Mouse (Mus musculus) left cerebral cortex, adult 11 months (tissue): ENCODE measurements around the gene Galntl5.
"Not testable (repeated sequence)": the region's sequence is repeated elsewhere in the genome, so short reads cannot be mapped to it uniquely, and the experiment has no call there.

Source experiments
- DNase-seq: peaks from one replicate; pipeline ENCODE4 v3.0.0; 2022; ENCODE audit warnings: low spot score

The Galntl5 gene

DNA sequence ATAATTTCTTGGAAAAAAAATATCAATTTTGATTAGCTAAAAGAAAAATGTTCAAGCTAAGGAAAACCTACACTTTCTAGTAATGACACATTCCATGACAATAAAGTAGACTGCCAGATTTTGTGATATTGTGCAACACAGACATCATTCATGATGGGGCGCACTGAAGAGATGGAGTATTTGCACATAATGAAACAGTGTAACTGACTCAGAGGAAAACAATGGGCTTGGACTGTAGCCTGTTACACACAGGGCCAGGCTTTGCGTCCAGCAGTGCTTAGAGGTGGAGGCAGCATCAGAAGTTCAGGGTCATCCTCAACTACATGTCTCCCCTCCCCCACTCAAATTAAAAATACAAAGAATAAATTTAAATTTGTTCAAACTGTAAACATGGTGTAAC is 9.3 kb downstream of the Galntl5 start:
- DNase-seq, result no peak

- DNase-seq, result no peak
These were observed 30.6 kb downstream of the Galntl5 start for GRCm38 (mm10) chr5:25211872-25212271.

GRCm38 (mm10) chr5:25213216-25213615 is 32.0 kb downstream of the Galntl5 start:
- not testable (repeated sequence) for DNase-seq

DNA sequence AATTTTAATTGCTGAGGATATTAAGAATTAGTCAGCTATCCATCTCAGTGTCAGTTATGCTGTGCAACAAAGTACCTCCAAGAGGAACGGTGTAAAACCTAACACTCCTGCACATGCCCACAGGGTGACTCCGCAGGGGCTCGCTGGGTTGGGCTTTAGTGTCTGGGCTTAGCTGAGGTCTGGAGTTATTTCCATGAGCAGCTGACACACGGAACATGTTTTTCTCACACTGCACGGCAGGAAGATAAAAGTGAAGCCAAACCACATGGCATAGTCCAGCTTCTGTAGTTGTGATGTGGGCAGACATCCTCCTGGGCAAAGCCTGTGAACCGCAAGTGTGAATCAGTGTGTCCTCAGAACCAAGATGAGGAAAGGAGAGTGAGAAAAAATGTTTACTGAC is 33.7 kb downstream of the Galntl5 start:
- DNase-seq, result no peak

DNA sequence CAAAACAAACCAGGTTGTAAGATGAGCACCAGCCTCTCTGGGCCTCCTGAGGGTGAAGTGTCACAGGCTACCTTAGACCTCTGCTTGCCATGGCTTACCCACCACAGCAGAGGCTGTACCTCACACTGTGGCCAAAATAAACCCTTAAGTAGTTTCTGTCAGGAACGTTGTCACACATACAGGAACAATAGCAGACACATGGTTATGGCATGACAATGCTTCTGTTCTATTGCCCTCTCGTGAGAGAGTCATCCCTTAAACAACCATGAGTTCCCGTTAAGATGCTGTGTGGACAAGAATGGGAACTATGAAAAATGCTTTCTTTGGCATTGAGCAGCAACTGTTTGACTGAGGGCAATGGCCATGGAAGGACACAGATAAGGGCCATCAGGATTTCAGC is 40.3 kb downstream of the Galntl5 start, which contains the start of gene Galnt11:
Gene Galnt11, plus strand, starts transcription at position 301 of the 400 bp plus-strand sequence.
- DNase-seq, result no peak

- DNase-seq, result peak; percentile 84
These were observed 41.8 kb downstream of the Galntl5 start, which contains the start of gene E130116L18Rik for GRCm38 (mm10) chr5:25222752-25223702. Gene E130116L18Rik, minus strand, starts transcription at chr5:25223153.

- DNase-seq, result not testable (repeated sequence)
These were observed 43.1 kb downstream of the Galntl5 start for GRCm38 (mm10) chr5:25224377-25224776.

- no peak for DNase-seq
These were observed 61.8 kb downstream of the Galntl5 start for GRCm38 (mm10) chr5:25243101-25243500.

GRCm38 (mm10) chr5:25245806-25246472 is 64.7 kb downstream of the Galntl5 start:
- DNase-seq, result no peak

- no peak for DNase-seq
These were observed 65.2 kb downstream of the Galntl5 start for GRCm38 (mm10) chr5:25246473-25246865.

GRCm38 (mm10) chr5:25247036-25247435 is 65.8 kb downstream of the Galntl5 start:
- no peak for DNase-seq

GRCm38 (mm10) chr5:25252423-25252822 is 71.2 kb downstream of the Galntl5 start:
- no peak for DNase-seq

DNA sequence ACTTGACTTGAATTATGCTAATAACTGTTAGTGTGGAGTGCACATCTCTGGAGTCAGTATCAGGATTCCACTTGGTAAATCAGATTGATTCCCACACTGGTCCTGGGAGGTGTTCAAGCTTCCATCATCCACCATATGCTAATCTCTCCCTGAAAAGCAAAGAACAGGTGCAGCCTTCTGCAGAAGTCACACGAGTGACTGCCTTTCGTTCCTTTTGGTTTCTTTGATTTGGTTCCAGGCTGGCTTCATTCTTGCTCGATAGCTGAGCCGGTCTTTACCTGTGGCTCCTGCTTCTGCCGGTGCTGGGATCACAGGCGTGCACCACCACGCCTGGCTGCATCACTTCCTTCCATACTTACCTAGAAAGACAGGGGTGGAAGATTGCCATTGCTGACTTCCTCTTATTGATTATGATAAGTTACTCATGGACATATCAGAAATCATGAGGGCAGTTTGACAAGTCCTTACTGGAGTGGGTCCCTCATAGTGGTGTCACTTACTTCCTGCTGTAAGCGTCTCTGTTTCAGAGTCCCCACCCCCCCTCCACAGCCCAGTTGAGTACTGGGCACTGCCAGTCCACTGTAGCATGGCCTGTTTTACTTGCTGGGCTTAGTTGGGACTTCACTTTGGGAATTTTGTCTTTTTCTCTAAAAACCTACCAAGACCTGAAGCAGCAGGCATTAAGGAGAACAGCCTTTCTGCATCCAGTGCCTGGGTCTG is 71.7 kb downstream of the Galntl5 start:
- DNase-seq, result no peak

- DNase-seq, result no peak
These were observed 73.2 kb downstream of the Galntl5 start for GRCm38 (mm10) chr5:25254491-25254890.

DNA sequence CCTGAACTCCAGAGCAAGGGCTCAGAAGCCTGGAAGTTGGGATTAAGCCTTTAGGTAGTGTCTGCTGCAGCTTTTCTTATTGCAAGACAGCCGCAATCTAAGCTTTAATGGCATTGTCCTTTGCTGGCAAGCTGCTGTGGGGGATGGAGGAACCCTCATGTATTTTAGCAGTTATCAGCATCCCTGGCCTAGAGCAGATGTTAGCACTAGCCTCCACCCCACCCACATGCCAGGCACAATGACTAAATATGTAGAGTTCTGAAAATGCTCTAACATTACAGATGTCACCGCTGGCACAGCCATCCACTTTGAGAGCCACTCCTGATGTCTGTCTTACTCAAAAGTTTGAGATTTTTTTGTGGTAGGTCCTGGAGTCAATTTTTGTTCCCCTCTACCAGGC is 75.4 kb downstream of the Galntl5 start:
- DNase-seq, result peak; percentile 57

DNA sequence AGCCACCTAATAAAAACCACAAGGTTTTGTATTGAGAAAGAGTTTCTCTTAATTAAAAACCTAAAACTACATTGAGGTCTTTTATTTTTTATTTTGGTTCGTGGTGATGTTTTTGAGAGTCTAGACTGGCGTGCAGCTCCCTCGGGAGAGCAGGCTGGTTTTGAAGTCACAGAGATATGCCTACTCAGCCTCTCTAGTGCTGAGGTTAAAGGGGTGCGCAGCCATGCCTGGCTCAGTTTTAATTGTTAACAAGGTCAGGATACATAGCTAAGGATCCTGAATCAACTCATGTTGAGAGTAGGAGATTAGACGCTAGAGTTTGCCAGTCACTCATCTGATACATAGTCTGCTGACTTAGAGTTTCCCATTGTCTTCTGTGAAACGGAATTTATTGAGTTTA is 80.2 kb downstream of the Galntl5 start:
- DNase-seq, result no peak

DNA sequence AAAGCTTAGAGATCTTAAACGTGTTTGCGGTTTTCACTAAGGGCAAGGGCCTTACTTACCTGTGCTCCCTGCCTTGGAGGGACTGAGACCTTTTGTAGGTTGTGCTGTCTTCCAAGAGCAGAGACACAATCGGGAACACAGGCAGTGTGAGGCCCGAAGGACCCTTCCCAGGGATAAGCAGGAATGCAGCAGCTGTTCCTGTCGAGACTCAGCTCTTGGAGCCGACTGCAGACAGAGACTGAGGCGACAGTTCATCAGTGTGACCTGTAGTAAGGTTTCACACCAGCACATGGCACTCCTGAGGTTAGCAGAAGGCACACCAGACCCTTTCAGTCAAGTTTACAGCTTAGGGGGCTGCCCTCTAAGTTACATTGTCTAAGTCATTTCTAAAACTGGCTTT is 81.0 kb downstream of the Galntl5 start:
- no peak for DNase-seq

DNA sequence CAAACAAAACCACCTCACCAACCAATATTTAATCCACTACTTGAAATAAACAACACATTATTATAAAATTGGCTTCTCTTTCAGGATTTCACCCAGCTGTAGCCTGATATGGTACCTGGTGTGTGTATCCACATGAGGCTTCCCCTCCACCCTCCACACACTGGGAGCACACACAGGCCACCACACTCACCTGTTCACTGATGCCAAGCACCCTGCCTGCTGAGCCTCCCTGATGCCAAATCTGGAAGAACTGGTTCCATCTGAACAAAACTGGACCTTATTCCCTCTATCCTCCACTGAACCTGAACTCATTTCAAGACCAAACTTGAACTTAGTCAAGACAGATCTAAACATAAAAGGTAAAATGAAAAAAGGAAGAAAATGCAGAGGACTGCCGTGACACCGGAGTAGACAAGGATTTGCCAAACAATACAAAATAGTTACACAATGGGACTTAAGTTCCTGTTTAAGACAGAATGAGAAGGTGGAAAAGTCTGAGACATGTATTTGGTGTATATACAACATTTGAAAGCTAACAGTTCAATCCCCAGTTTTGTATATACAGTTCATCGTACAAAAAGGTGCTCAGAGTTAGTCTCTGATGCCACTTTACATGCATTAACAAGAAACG is 87.1 kb downstream of the Galntl5 start:
- no peak for DNase-seq
